Mouse (Mus musculus) macrophage (primary cell): Measurements from ENCODE around the gene Stk17b. TPM values are rescaled to one million over a fixed set of nuclear protein-coding genes. Genes with fewer than 3 reads are reported as not detected.

ENCODE experiments used
- H3K27ac ChIP-seq: fragments of 350-480 bp; formaldehyde crosslinking; 2 replicates; pipeline ENCODE4 v1.9.0; 2021
- H3K36me3 ChIP-seq: fragments of 350-480 bp; formaldehyde crosslinking; 2 replicates; pipeline ENCODE4 v1.9.0; 2021; ENCODE audit errors: inconsistent target
- H3K4me3 ChIP-seq: fragments of 350-480 bp; formaldehyde crosslinking; 2 replicates; pipeline ENCODE4 v1.9.0; 2021; ENCODE audit errors: inconsistent target
- H3K79me2 ChIP-seq: fragments of 350-480 bp; formaldehyde crosslinking; 2 replicates; pipeline ENCODE4 v1.9.0; 2021; ENCODE audit errors: inconsistent target
- WGBS: methylation state at CpG from one replicate; pipeline ENCODE4 v1.1.7; 2026; ENCODE audit warnings: inconsistent platforms; ENCODE audit not compliant: missing documents; 5-methylcytosine and 5-hydroxymethylcytosine counted together
- polyA plus RNA-seq: library from polyadenylated mRNA; stranded (reverse); fragments of 250-400 nt; gene quantifications from 3 replicates; pipeline ENCODE4 v1.2.4, GENCODE M21; 2018; ENCODE audit warnings: inconsistent platforms
- total RNA-seq, 78 experiments: library from RNA; depleted of rRNA; stranded (reverse); fragments of 250-400 nt; gene quantifications; 1 replicate in 9 of 78; 2 replicates in 24 of 78; 3 replicates in 43 of 78; 4 replicates in 2 of 78; pipeline ENCODE4 v1.2.4; 2018; ENCODE audit warnings: inconsistent platforms in 56 of 78

Gene Stk17b
- total RNA-seq (2018; cell fraction: chromatin; rRNA removed) = 100 to 1,000 TPM in 3 of 26 experiments, 10 to 100 TPM in 23; 17.8 to 199 (median 53.6) TPM
- total RNA-seq (2018; cell fraction: cytosol; rRNA removed) = 10 to 100 TPM; 35.9 to 96.2 (median 56.5) TPM
- 100 to 1,000 TPM in 5 of 26 experiments, 10 to 100 TPM in 21; 20.2 to 163 (median 49.6) TPM for total RNA-seq (2018; cell fraction: nucleus; rRNA removed)
- 43.6 to 76.9 TPM (median 51.4 TPM) in 3 replicates for polyA plus RNA-seq

- Histone ChIP-seq H3K4me3 (peak within 1 kb of the TSS; percentile 90), H3K27ac (peak within 1 kb of the TSS; percentile 73), H3K79me2 (peaks cover 47% of the 10 kb centered on the region), H3K36me3 (no peaks in the 10 kb centered on the region)
- WGBS = 1% methylated on average over 59 of the region's 81 CpGs
Measured at GRCm38 (mm10) chr1:53784721-53785418, at the start of gene Stk17b. Gene Stk17b, minus strand, starts transcription at chr1:53785224.

DNA sequence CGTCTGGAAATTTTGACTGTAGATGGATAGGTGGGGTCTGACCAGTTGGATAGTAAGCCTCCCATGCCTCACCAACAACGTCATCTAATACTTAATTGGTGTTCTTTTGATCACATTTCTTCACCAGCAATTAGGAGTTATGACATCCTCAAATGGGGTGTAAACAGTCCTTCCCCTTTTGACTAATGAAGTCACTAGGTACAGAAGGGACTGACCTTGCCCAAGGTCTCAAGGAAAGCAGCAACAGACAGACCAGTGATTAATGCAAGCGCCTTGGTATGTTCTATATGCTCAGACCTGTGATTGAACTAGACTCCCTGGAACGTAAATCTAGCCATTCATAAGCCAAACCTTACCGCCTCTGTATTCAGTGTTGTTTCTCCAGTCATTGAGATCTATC, 45.3 kb upstream of the Stk17b start:
- H3K79me2 ChIP-seq = no peaks in the 10 kb centered on the region
- 85% methylated on average over 5 of the region's 5 CpGs for WGBS
- H3K4me3 ChIP-seq = no peak overlapping the region
- H3K27ac ChIP-seq = no peak overlapping the region
- no peaks in the 10 kb centered on the region for H3K36me3 ChIP-seq

DNA sequence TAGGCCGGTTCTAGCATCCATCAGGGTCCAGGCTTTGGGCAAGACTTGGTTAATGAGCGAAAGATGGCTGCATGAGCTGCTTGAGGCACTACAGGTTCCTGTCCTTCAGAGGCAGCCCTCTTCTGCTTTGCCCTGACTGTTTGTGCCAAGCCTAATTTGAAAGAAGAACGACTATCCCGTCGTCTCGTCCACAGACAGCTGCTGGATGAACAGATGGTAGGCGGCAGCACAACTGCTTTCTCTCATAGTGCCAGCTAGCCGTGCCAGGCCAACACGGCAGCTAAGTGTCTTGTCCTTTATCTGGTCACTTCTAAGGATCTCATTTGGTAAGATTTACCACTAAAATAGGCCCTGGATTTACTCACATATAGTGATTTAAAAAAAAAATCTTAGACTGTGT, 44.1 kb upstream of the Stk17b start:
- Histone ChIP-seq H3K36me3 (no peaks in the 10 kb centered on the region), H3K79me2 (no peaks in the 10 kb centered on the region), H3K4me3 (no peak overlapping the region), H3K27ac (no peak overlapping the region)
- whole genome bisulfite sequencing = 95% methylated on average over 9 of the region's 9 CpGs

DNA sequence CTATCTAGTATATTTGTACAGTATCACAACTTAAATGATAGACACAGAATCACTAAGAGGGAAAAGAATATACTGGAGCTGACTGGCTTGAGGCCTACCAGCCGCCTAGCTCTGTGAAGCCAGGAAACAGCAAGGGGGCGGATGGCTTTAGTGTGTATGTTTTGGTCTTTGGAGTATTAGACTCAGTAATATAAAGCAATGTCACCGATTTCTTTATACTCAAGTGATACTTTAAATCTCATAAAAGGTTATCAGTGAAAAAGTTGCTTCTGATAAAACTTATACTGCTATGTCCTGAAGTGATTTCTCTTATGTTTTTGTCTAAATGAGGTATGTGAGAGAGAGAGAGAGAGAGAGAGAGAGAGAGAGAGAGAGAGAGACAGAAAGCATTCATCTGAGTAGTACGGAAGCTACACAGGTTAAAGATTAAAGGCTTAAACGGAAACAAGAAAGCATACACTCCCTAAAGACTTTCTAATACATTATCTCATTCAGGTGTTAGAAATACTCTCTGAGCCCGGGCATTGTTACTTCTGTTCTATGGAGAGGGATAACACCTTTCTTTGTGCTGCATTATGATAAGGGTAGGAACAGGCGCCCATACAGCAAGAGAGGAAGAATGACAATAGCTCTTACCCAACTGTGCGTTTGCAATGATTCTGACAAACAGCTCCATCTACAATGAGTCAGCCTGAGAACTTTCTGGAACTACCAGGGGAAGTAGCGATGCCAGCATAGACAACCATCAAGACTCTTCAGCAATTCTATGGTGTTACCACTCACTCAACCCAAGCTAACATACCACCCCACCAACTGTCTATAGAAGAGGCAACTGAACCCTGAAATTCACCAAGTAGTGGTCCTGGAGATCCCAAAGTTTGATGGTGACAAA, 39.7 kb upstream of the Stk17b start:
- H3K79me2 ChIP-seq = no peaks in the 10 kb centered on the region
- 62% methylated on average over 8 of the region's 9 CpGs for WGBS
- H3K4me3 ChIP-seq = no peak overlapping the region
- peak overlapping the region; percentile 83 for H3K27ac ChIP-seq
- no peaks in the 10 kb centered on the region for H3K36me3 ChIP-seq

- peak overlapping the region; percentile 5; the same call in 1 of the 2 replicates for H3K4me3 ChIP-seq
- H3K27ac ChIP-seq = peak overlapping the region; percentile 83
- 5% methylated on average over 10 of the region's 10 CpGs for WGBS
- no peaks in the 10 kb centered on the region for H3K79me2 ChIP-seq
- no peaks in the 10 kb centered on the region for H3K36me3 ChIP-seq
Measured at GRCm38 (mm10) chr1:53823687-53824445, 38.8 kb upstream of the Stk17b start.

DNA sequence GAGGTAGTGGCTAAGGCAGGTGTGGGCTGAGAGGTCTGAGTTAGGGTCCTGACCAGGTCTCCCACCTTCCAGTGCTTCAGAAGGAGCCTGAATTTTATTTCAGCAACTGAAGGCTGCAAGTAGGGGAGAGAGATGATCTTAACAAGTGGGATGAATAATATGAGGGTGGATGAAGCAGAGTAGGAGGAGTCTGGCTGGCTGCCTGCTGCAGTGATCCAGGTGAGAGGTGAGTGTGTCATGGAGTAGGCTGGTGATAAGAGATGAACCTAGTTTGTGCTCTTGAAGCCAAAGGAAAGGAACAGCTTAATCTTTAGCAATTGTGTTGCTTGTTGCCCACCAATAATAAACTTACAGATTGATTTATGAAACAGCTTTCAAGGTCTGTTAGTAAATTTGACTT, 37.0 kb upstream of the Stk17b start:
- no peaks in the 10 kb centered on the region for H3K36me3 ChIP-seq
- H3K27ac ChIP-seq = no peak overlapping the region

GRCm38 (mm10) chr1:53820041-53820632, 35.1 kb upstream of the Stk17b start:
- H3K4me3 ChIP-seq = no peak overlapping the region
- no peaks in the 10 kb centered on the region for H3K36me3 ChIP-seq
- no peak overlapping the region for H3K27ac ChIP-seq
- H3K79me2 ChIP-seq = no peaks in the 10 kb centered on the region
- 80% methylated on average over 5 of the region's 5 CpGs for WGBS

More for the DNA sequence above, 37.0 kb upstream of the Stk17b start:
- Histone ChIP-seq H3K79me2 (no peaks in the 10 kb centered on the region), H3K4me3 (no peak overlapping the region)

DNA sequence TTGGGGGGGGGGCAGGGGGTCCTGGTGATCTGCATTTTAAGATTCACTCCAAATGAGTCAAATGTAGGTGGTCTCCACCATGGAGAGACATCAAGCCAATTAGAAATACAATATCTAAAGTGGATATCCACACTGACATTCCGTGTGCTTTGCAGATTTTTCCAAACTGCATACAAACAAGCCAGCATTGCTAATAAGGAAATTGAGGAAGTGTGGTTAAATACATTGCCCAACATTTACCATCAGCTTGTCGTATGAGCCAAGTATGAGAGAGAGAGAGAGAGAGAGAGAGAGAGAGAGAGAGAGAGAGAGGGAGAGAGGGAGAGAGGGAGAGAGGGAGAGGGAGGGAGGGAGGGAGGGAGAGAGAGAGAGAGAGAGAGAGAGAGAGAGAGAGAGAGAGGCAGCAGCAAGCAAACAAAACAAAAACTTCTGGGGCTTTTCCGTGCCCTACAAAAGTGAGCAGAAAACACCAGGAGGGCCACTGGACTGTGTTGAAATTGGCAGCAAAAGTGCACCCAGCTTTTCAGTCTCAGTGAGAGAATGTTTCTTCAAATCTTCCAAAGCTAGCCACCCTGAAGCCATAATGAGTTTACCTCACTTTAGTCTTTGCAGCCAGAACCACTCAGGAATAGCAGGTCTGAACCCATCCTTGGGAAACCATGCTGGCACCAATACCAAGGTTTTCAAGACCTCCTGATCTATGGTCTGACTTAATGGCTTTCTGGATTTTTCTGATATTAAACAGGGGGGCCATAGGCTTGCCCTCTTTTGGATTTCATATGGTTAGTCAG, 33.2 kb upstream of the Stk17b start:
- WGBS = 0% methylated on average over 2 of the region's 3 CpGs
- Histone ChIP-seq H3K36me3 (no peaks in the 10 kb centered on the region), H3K27ac (peak overlapping the region; percentile 65), H3K4me3 (no peak overlapping the region), H3K79me2 (no peaks in the 10 kb centered on the region)

DNA sequence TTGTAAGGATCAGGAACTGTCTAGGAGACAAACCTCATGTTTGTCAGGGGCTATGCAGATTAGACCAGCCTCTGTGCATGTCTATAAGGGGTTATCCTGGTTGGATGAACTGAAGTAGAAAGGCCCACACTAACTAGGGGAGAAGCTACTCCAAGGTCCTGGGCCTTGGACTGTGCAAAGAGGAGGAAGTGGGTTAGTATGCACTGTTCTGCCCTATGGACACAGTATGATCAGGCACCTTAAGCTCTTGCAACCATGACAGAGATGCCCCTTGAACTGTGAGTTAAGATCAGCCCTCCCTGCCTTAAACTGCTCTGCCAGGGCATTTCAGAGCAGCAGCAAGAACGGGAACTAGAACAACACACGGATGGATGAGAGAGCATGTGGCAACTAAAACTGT, 31.3 kb upstream of the Stk17b start:
- Histone ChIP-seq H3K79me2 (no peaks in the 10 kb centered on the region), H3K4me3 (no peak overlapping the region), H3K27ac (peak overlapping the region; percentile 12), H3K36me3 (no peaks in the 10 kb centered on the region)
- 46% methylated on average over 2 of the region's 2 CpGs for WGBS

DNA sequence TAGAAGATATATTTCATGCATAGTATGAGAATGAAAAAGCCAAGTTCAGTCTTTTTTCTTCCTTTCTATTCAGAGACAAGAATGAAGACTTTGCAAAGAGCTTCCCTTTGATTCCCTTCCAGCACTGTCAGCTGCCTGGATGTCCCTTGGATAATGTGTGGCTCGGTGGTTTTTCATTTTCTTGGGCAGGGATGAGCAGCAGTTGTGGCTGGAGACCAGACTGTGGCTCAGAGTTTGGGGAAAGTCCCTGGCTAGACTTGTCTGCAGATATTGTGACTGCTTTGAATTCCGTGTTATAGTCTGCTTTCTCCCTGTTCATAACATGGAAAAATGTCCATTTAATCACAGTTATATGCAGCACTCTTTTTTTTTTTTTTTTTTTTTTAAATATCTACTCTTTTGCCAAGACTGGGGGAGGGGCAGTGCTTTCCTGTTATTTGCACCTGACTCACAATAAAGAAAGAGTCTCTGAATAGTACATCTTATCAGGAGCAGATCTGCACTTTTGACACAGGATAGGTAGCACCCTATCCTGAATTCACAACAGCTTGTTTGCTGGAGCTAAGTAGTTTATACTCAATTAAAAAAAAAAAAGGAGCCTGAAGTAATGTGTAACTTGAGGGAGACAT, 29.2 kb upstream of the Stk17b start:
- WGBS = 40% methylated on average over 2 of the region's 2 CpGs
- no peak overlapping the region for H3K4me3 ChIP-seq

DNA sequence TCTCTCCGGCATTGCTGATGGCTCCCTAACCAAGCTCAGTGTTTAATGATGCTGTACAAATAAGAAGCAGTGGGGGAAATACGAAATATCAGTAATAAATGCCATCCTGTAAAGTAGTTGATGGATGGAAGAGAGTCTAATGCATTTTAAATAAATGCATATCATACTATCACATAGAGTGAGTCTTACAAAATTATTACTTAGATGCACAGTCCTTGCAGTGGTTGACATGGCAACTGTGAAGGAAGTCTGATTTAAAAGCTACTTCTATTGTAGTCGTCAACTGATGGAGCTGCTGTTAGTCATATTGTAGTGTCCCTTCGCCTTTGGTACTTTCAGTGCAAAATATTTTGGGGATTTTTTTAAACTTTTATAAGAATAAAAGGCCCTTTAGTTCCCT, 26.9 kb upstream of the Stk17b start:
- 98% methylated on average over 4 of the region's 4 CpGs for WGBS
- H3K27ac ChIP-seq = no peak overlapping the region
- H3K79me2 ChIP-seq = no peaks in the 10 kb centered on the region
- H3K4me3 ChIP-seq = no peak overlapping the region
- H3K36me3 ChIP-seq = no peaks in the 10 kb centered on the region

More for the DNA sequence above, 29.2 kb upstream of the Stk17b start:
- H3K79me2 ChIP-seq = no peaks in the 10 kb centered on the region
- no peak overlapping the region for H3K27ac ChIP-seq
- no peaks in the 10 kb centered on the region for H3K36me3 ChIP-seq

DNA sequence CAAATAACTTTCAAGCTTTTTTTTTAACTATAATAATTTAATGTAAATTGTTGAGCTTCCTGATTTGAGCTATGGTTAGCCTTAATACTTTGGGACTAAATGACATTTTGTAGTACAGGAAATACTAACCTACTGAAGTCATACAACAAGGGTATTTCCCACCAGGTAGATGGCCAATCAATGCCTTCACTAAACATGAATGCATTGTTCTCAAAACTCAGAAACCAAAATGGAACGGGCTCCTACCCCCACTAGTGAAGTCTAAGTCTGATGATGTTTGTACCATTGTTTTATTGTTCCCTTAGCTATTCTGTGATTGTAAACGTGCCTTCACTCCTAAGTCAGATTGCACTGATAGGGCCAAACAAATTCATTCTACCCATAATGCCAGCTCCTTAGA, 23.2 kb upstream of the Stk17b start:
- 82% methylated on average over 2 of the region's 2 CpGs for WGBS
- Histone ChIP-seq H3K27ac (no peak overlapping the region), H3K36me3 (no peaks in the 10 kb centered on the region), H3K4me3 (no peak overlapping the region), H3K79me2 (no peaks in the 10 kb centered on the region)

- H3K79me2 ChIP-seq = no peaks in the 10 kb centered on the region
- H3K4me3 ChIP-seq = no peak overlapping the region
- no peak overlapping the region for H3K27ac ChIP-seq
- no peaks in the 10 kb centered on the region for H3K36me3 ChIP-seq
- whole genome bisulfite sequencing = 97% methylated on average over 3 of the region's 3 CpGs
Measured at GRCm38 (mm10) chr1:53797811-53798210, 12.8 kb upstream of the Stk17b start.
